Mouse (Mus musculus) retina, postnatal 1 day (tissue): ENCODE measurements around the gene Sec61a1.

Experiments used
- DNase-seq: peaks from one replicate; pipeline ENCODE4 v3.0.0-alpha.2; 2012

The Sec61a1 gene

GRCm38 (mm10) chr6:88518404-88519263 is at the start of gene Sec61a1:
Gene Sec61a1 (minus strand): TSS chr6:88518905.
- peak; percentile 98 for DNase-seq

DNA sequence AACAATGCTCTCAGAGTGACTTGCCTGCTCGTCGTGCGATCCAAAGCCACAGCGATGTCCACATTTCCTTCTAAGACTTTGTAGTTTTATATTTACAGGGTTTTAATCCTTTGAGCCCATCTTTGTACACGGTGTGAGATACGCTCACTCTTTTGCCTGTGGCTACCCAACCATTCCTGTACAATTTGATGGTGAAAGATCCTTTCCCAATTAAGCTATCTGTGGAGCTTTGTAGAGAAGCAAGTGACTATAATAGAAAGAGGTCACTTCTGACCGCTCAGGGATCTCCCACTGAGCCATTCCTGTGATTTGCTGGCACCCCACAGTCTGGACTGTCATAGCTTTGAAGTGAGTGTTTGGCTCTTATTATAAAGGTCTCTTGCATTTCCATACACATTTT is 48.0 kb upstream of the Sec61a1 start:
- peak; percentile 44 for DNase-seq

GRCm38 (mm10) chr6:88565033-88565432 is 46.3 kb upstream of the Sec61a1 start:
- peak; percentile 53 for DNase-seq

GRCm38 (mm10) chr6:88560156-88560555 is 41.5 kb upstream of the Sec61a1 start:
- DNase-seq: no peak

- peak; percentile 64 for DNase-seq
These were observed 41.0 kb upstream of the Sec61a1 start for GRCm38 (mm10) chr6:88559688-88560087.

GRCm38 (mm10) chr6:88558076-88558475 is 39.4 kb upstream of the Sec61a1 start:
- peak; percentile 53 for DNase-seq

DNA sequence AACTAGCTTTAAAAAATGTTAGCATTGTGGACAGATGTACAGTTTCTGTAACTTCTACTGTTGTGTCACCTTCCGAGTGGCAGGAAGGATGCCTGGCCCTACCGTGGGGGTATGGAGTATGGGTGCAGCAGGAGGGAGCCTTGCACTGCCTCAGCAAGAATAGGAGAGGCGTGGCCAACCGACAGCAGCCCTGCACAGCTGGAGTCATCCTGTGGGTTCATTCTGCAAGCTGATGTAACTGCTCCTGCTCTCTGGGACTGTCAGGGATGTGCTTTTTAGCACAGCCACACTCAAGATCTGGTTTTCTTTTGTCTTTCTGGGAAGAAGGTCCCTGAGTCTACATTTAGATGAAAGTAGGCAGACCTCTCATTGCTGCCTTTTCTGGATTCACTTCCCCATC is 38.8 kb upstream of the Sec61a1 start:
- no peak for DNase-seq

GRCm38 (mm10) chr6:88549916-88550315 is 31.2 kb upstream of the Sec61a1 start:
- no peak for DNase-seq

GRCm38 (mm10) chr6:88549137-88549814 is 30.6 kb upstream of the Sec61a1 start:
- DNase-seq: peak; percentile 64

DNA sequence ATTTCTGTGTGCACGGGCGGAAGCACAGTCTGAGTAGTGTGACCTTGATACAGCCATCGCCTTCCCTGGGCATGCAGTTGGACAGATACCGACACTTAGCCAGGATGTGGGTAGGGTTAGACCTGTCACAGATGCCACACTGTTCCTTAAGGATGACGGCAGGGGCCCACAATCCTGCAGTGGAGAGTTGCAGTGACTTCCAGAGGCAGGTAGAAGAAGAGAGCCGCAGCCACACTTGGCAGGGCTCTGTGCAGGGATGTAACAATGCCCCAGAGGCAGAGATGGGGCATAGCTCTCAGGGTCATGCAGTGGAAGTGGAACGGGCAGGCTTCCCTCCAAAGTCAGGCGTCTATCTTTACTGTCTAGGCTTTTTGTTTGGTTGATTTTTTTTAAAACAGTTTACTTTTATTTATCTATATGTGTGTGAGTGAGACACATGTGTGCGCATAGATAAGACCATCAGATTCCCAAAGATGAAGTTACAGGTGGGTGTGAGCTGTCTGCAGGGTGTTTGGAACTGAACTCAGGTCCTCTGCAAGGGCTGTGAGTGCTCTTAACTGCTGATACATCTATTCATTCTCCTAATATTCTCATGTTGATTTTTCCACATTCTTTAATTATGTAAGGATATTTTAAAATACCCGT is 29.8 kb upstream of the Sec61a1 start:
- no peak for DNase-seq

DNA sequence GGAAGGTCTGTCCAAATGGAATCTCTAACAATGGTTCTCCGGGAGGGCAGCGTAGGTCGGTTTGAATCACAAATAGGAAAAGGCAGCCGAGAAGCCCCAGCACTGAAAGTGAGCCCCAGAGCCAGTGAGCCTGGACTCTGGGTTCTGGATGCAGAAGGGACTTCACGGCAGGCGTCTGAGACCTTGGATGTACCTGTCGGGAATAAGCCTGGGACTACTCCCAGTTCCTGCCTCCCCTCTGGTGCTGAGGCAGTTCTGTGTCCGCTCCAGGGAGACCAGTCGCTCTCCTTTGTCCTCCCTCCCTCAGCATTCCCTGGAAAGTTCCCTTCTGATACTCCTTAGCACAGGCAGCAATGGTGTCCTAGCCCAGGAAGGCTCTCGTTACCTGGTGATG is 26.7 kb upstream of the Sec61a1 start:
- no peak for DNase-seq

DNA sequence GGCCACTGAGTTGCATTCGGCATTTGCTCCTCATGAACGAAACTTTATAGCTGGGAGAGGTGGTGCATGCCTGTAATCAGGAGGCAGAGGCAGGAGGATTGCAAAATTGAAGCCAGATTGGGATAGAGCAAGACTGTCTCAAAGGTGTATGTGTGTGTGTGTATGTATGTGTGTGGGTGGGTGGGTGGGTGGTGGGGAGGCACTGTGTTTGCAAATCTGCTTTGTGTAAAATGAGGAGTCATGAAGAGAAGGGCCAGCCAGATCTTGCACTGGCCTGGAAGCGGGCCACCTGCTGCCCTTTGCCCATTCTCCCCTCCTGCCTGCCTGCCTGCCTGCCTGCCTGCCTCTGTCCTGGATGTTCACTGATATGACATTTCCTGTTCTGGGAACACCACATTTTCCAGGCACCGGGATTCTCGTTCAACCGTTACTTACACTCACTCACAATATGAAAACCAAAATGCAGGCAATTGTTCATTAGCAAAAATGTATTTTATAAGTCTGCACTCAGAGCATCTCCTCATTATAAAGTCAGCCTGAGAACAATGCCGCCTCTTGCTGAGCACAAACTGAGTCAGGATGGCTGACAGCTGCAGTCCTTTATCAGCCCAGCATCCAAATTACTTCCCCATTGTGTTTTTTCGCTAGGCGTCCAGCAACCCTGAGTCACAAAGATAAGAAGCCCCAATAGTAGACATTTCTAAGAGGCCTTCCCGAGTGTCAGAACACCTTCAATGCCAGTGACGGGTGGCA is 26.1 kb upstream of the Sec61a1 start:
- peak; percentile 53 for DNase-seq

DNA sequence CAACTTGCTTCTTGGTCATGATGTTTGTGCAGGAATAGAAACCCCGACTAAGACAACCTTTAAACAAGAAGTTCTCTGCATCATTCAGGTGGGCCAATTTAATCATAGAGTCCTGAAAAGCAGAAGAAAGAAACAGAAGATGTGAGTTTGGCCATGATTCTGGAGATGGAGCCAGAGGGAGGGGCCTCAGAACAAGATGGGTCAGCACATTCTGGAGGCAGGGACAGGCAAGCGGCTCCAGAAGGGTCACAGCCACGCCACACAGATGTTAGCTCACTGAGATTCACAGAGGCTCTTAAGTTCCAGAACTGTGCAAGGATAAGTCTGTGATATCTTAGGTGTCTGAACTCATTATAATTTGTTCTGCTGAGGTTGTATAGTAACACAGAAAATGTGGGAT is 25.5 kb upstream of the Sec61a1 start:
- DNase-seq: no peak

- DNase-seq: no peak
These were observed 21.5 kb upstream of the Sec61a1 start for GRCm38 (mm10) chr6:88540093-88540755.

- DNase-seq: no peak
These were observed 11.6 kb upstream of the Sec61a1 start for GRCm38 (mm10) chr6:88530306-88530705.

DNA sequence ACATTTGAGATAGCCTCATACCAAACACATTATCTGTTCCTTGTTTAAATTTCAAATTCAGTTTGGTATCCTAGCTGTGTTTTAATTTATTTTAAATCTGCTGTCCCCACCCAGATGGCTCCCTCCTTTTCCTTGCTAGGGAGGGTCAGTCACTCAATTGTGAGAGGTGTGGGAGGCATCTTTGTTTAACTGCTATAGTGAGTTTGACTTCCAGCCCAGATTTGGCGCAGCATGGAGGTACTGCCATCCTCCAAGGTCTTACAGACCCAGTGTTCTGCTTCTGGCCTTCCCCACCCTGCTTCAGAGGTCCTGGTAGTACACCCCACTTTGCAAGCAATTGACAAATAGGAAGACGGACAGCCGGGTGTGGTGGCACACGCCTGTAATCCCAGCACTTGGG is 5.4 kb upstream of the Sec61a1 start:
- DNase-seq: no peak

- no peak for DNase-seq
These were observed 4.7 kb upstream of the Sec61a1 start for GRCm38 (mm10) chr6:88523451-88523850.

DNA sequence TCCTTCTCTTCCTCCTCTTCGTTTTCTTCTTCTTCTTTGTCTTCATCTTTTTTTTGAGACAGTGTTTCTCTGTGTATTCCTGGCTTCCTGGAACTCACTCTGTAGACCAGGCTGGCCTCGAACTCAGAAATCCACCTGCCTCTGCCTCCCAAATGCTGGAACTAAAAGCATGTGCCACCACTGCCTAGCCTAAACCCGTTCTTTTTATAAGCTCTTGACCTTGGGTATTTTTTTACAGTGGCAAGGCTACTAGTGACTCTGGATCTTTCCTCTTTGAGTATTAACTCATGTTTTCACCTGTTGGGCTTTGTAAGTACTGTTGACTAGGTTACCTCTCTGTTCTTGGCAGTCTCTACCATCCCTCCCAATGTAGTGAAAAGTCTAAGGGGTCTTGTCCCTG is 4.3 kb upstream of the Sec61a1 start:
- DNase-seq: no peak

DNA sequence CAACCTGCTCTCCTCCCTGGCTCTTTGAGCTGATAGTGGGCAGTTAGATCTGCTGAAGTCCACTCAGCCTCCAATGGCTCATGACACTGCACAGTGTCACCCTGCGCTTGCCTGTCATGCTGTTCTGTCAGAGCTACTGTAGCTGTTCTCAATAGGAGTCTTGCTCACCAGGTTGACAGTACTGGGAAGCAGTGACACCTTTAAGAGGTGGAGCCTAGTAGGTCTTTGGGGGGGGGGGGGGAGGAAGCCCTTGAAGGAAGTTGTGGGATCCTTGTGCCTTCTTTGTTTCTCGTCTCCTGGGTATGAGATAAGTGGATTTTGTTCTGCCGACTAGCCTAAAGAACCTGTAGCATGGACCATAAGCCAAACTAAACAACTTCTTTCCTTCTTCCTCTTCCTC is 3.9 kb upstream of the Sec61a1 start:
- DNase-seq: no peak

GRCm38 (mm10) chr6:88521821-88522220 is 3.1 kb upstream of the Sec61a1 start:
- DNase-seq: no peak

- DNase-seq: no peak
These were observed 853 bp downstream of the Sec61a1 start for GRCm38 (mm10) chr6:88517701-88518403.

DNA sequence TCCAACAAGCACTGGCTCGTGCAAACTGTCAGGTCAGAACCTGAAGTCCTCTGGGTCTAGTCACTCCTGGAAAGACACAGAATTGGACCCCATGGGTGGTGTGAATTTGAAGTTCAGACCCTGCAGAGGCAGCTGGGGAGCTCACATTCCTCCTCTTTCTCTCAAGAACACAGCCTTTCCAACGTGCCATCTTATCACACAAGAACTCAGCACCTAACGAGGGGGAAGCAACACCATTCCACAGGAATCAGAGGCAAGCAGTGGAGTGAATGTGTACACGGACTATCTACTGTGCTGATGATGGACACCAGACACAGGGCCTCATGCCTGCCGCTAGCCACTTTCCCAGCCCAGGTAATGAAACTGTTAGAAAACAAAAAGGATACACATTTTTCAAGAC is 2.0 kb downstream of the Sec61a1 start:
- DNase-seq: no peak
